Mouse (Mus musculus): ENCODE results near the gene Klhl22.

Klhl22 gene

DNA sequence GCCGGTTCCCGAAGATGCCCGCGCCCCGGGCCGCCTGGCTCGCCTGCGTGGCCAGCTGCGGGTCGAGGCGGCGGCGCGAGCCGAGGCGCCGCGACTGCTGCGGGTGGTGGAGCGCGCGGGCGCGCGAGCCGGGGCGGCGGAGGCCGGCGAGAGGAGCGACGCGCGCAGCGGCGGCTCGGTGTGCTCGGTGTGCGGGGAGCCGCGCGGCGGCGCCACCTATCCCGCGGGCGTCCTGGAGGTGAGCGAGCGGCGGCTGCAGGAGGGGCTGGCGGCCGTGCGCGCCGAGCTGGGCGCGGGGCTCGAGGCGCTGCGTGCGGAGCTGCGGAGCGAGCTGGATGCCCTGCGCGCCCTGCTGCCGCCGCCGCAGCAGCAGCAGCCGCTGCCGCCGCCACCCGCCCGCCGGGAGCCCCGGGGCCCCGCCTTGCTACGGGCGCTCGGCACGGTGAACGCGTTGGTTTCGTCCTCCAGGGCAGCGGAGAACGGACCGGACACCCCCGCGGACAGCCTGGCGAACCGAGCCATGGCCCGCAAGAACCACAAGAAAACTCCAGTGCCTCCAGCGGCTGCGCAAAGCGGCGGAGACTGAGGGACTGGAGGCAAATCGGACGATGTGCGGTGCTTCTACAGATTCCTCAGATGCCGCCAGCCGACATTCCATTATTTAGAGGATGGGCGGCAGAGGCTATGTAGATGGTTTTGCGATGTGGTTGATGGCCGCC is 74.4 kb downstream of the Klhl22 start:
- DNase-seq (ENCODE audit: low spot score): peak; percentile 54

DNA sequence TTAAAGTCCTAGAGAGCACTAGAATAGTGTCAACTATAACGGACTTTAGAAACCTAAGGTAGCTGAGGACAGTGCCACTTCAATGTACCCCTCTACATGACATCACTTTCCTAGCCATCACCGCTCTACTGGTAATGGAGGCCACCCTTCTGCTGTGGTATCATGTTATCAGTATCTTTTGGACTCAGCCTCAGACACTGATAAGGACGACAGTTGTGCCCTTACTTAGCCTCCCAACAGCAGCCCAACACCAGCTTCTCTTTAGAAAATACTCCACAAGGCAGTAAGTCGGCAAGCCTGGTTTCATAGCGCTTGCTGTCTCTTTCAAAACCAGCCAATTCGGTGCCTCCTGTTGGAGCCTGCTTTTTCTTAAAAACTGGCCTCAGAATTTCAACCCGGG is 75.1 kb downstream of the Klhl22 start:
- DNase-seq (ENCODE audit: low spot score): no peak

DNA sequence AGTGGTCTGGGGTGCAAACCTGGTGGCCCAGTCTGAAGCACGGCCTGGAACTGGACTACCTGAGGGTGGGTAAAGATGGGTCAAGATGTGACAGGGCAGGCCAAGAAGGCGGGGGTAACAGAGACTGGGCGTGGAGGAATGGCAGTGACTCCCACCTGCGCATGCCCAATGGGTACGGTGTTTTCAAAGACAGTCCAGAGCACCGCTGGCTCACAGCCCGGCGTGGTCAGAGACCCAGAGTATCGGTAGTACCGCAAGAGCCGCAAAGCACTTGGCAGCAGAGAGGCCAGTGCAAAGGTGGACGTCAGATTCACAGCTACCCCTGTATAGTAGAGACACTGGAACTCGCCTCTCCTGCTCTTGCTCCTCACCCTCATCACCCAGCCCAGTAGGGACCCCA is 76.1 kb downstream of the Klhl22 start:
- DNase-seq (ENCODE audit: low spot score): no peak

DNA sequence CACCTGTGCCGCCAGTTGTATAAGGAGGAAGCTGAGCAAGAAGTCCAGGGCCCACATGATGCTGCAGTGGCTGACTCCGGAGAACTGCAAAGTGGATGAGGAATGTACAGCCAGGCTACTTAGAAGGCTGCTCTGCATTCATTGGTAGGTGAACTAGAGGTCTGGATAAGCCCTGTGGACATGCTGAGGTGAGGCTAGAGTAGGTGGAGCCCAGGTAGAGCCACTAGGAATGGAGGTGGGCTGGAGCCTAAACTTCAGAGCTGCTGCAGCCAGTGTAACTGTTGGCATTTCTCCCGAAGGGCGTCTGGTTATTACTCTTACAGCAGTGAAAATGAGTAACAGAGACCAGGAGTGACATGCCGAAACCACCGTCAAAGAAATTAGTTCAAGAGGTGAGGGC is 78.6 kb downstream of the Klhl22 start, which contains the start of gene Car15:
Car15 (minus strand) TSS at position 314 of the 400 bp plus-strand sequence.
- no peak for DNase-seq (ENCODE audit: low spot score)

DNA sequence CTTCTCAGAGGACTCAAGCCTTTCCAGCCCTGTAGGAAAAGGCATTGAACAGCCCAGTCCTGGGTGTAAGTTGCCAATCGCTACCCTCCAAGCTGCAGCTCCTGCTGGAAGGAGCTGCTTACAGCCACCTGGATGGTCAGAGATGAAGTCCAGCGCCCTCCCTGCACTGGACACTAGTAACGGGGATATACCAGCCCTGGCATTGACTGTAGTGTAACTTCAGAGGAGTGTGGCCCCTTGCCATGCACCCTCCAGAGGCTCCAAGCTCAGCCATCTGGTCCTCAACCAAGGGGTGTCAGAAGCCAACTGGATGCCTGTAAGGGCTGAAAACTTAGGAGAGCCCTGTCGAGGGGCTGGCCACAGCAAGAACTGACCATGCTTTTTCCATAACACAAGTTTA is 80.6 kb downstream of the Klhl22 start:
- DNase-seq (ENCODE audit: low spot score): no peak

DNA sequence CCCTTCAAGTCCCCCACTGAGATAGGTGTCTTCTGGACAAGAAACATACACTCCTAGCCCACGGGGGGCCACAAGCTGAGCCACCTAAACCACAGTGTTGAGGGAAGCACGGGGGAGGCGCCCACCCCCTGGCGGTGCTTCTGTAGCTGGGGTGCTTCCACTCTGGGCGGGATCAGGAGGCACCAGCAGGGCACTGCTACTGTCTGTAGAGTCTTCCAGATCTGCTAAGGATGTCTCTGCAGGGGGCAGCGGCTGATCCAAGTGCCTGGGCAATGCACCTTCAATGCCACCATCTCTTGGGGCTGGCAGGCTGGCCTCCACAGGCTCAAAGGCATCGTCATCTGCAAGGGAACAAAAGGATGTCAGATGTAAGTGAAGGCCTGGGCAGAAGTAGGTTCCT is 83.0 kb downstream of the Klhl22 start:
- no peak for DNase-seq (ENCODE audit: low spot score)
